Mouse (Mus musculus) MEL (cell line): ENCODE measurements around the gene Gm34653.

Experiments used
- CTCF ChIP-seq, 3 experiments: IDR thresholded peaks in 2 of 3; conservative IDR thresholded peaks in 1 of 3; 2 replicates each; pipeline ENCODE4 v1.5.1; 2011 to 2012; ENCODE audit warnings: low read length in 3 of 3, low read depth in 2 of 3, mild to moderate bottlenecking in 2 of 3, improper control_type of control experiment in 1 of 3, inconsistent platforms in 1 of 3, mixed read lengths in 1 of 3, moderate library complexity in 1 of 3; ENCODE audit not compliant: control insufficient read depth in 1 of 3, insufficient read depth in 1 of 3, poor library complexity in 1 of 3, severe bottlenecking in 1 of 3
- EP300 ChIP-seq, 2 experiments: IDR thresholded peaks; 2 replicates each; pipeline ENCODE4 v1.6.1; 2011; ENCODE audit warnings: improper control_type of control experiment in 2 of 2, low read length in 2 of 2, low read depth in 1 of 2, mild to moderate bottlenecking in 1 of 2
- GABPA ChIP-seq: IDR thresholded peaks from 2 replicates; pipeline ENCODE4 v1.6.1; 2012; ENCODE audit warnings: low read depth, mild to moderate bottlenecking, inconsistent platforms, low read length, improper control_type of control experiment, moderate library complexity
- GATA1 ChIP-seq: IDR thresholded peaks from 2 replicates; pipeline ENCODE4 v1.6.1; 2011; ENCODE audit warnings: low read depth, low read length, improper control_type of control experiment
- MAFK ChIP-seq: IDR thresholded peaks from 2 replicates; pipeline ENCODE4 v1.6.1; 2011; ENCODE audit warnings: low read depth, mild to moderate bottlenecking, low read length, improper control_type of control experiment, borderline replicate concordance
- MAX ChIP-seq: IDR thresholded peaks from 2 replicates; pipeline ENCODE4 v1.6.1; 2011; ENCODE audit warnings: low read length, improper control_type of control experiment
- NELFE ChIP-seq: IDR thresholded peaks from 2 replicates; pipeline ENCODE4 v1.6.1; 2011; ENCODE audit warnings: low read depth, low read length, improper control_type of control experiment
- SMC3 ChIP-seq: IDR thresholded peaks from 2 replicates; pipeline ENCODE4 v1.6.1; 2011; ENCODE audit warnings: low read depth, low read length, improper control_type of control experiment
- TBP ChIP-seq: IDR thresholded peaks from 2 replicates; pipeline ENCODE4 v1.8.0; 2011; ENCODE audit warnings: low read depth, low read length, improper control_type of control experiment
- ZC3H11A ChIP-seq: IDR thresholded peaks from 2 replicates; pipeline ENCODE4 v1.6.1; 2012; ENCODE audit warnings: low read depth, mild to moderate bottlenecking, inconsistent platforms, low read length, improper control_type of control experiment
- ZNF384 ChIP-seq: IDR thresholded peaks from 2 replicates; pipeline ENCODE4 v1.6.1; 2012; ENCODE audit warnings: low read depth, mild to moderate bottlenecking, inconsistent platforms, low read length, improper control_type of control experiment

GRCm38 (mm10) chr2:34827591-34827990 is 5.2 kb upstream of the Gm34653 start:
- TF ChIP-seq MAX (no peak), CTCF (IDR thresholded peaks at IDR 0.05 in 2 of 3, conservative IDR thresholded peaks at IDR 0.05 in 1 of 3; ENCODE audit: control insufficient read depth in 1 of 3, insufficient read depth in 1 of 3, low read depth in 2 of 3, low read length in 3 of 3, poor library complexity in 1 of 3, severe bottlenecking in 1 of 3) (no peak), NELFE (no peak), ZC3H11A (no peak), TBP (no peak), EP300 (IDR thresholded peaks at IDR 0.05; ENCODE audit: low read depth in 1 of 2, low read length in 2 of 2) (no peak), MAFK (no peak), SMC3 (no peak), GABPA (no peak), GATA1 (no peak), ZNF384 (no peak)
